Mouse (Mus musculus): Measurements from ENCODE around the gene Arih2.
"Not testable (repeated sequence)": the region's sequence is repeated elsewhere in the genome, so short reads cannot be mapped to it uniquely, and the experiment has no call there.

The Arih2 gene

GRCm38 (mm10) chr9:108648611-108649560 lies at the start of gene Arih2:
Arih2 (minus strand) TSS chr9:108649386.
- DNase-seq (ENCODE audit: low read depth, low spot score): peak; percentile 95

- no peak for DNase-seq (ENCODE audit: low read depth, low spot score)
Observed at GRCm38 (mm10) chr9:108694533-108694932, 45.3 kb upstream of the Arih2 start.

GRCm38 (mm10) chr9:108693946-108694345 lies 44.8 kb upstream of the Arih2 start:
- DNase-seq (ENCODE audit: low read depth, low spot score): no peak

GRCm38 (mm10) chr9:108692226-108693041 lies 43.2 kb upstream of the Arih2 start:
- DNase-seq (ENCODE audit: low read depth, low spot score): peak; percentile 71

GRCm38 (mm10) chr9:108691846-108692225 lies 42.6 kb upstream of the Arih2 start:
- DNase-seq (ENCODE audit: low read depth, low spot score): peak; percentile 90

GRCm38 (mm10) chr9:108691371-108691770 lies 42.2 kb upstream of the Arih2 start:
- no peak for DNase-seq (ENCODE audit: low read depth, low spot score)

GRCm38 (mm10) chr9:108690914-108691313 lies 41.7 kb upstream of the Arih2 start:
- DNase-seq (ENCODE audit: low read depth, low spot score): no peak

GRCm38 (mm10) chr9:108689993-108690392 lies 40.8 kb upstream of the Arih2 start:
- no peak for DNase-seq (ENCODE audit: low read depth, low spot score)

- DNase-seq (ENCODE audit: low read depth, low spot score): peak; percentile 76
Observed at GRCm38 (mm10) chr9:108689106-108689505, 39.9 kb upstream of the Arih2 start, which contains the start of gene Prkar2a. Prkar2a (plus strand) TSS chr9:108689314.

- no peak for DNase-seq (ENCODE audit: low read depth, low spot score)
Observed at GRCm38 (mm10) chr9:108688451-108688850, 39.3 kb upstream of the Arih2 start.

GRCm38 (mm10) chr9:108687686-108688085 lies 38.5 kb upstream of the Arih2 start:
- no peak for DNase-seq (ENCODE audit: low read depth, low spot score)

- no peak for DNase-seq (ENCODE audit: low read depth, low spot score)
Observed at GRCm38 (mm10) chr9:108687181-108687580, 38.0 kb upstream of the Arih2 start.

- DNase-seq (ENCODE audit: low read depth, low spot score): peak; percentile 78
Observed at GRCm38 (mm10) chr9:108686475-108686887, 37.3 kb upstream of the Arih2 start.

- no peak for DNase-seq (ENCODE audit: low read depth, low spot score)
Observed at GRCm38 (mm10) chr9:108680026-108680425, 30.8 kb upstream of the Arih2 start.

GRCm38 (mm10) chr9:108673151-108673550 lies 24.0 kb upstream of the Arih2 start:
- no peak for DNase-seq (ENCODE audit: low read depth, low spot score)

- no peak for DNase-seq (ENCODE audit: low read depth, low spot score)
Observed at GRCm38 (mm10) chr9:108669875-108670274, 20.7 kb upstream of the Arih2 start.

- DNase-seq (ENCODE audit: low read depth, low spot score): no peak
Observed at GRCm38 (mm10) chr9:108662660-108663059, 13.5 kb upstream of the Arih2 start.

GRCm38 (mm10) chr9:108661677-108662612 lies 12.8 kb upstream of the Arih2 start, which contains the start of gene Slc25a20:
Slc25a20 (plus strand) TSS chr9:108662088.
- peak; percentile 83 for DNase-seq (ENCODE audit: low read depth, low spot score)

GRCm38 (mm10) chr9:108655865-108656264 lies 6.7 kb upstream of the Arih2 start:
- DNase-seq (ENCODE audit: low read depth, low spot score): not testable (repeated sequence)

GRCm38 (mm10) chr9:108654566-108655464 lies 5.6 kb upstream of the Arih2 start:
- no peak for DNase-seq (ENCODE audit: low read depth, low spot score)

All from mesoderm, embryonic 11.5 days (tissue).